Mouse (Mus musculus) olfactory bulb, adult 2 months (tissue): ENCODE results near the gene Gm11127.
"Not testable (repeated sequence)": the region's sequence is repeated elsewhere in the genome, so short reads cannot be mapped to it uniquely, and the experiment has no call there.

Experiments
- CTCF ChIP-seq: fragments of 200-500 bp; IDR thresholded peaks from 2 replicates; pipeline ENCODE4 v1.5.1; 2012; ENCODE audit warnings: low read depth, mild to moderate bottlenecking, low read length, moderate library complexity; ENCODE audit not compliant: insufficient read depth
- POLR2A ChIP-seq: fragments of 200-500 bp; IDR thresholded peaks from 2 replicates; pipeline ENCODE4 v1.6.1; 2012; ENCODE audit warnings: mild to moderate bottlenecking, low read depth, low read length, moderate library complexity; ENCODE audit not compliant: insufficient read depth

- not testable (repeated sequence) for TF ChIP-seq CTCF, POLR2A
These were observed 22.0 kb downstream of the Gm11127 start for GRCm38 (mm10) chr17:36036126-36036525.
